Mouse (Mus musculus): ENCODE data around the gene Gga2.

Gga2 gene

GRCm38 (mm10) chr7:122020667-122021354 lies at the start of gene Gga2:
Gga2 (minus strand) TSS chr7:122021222.
- DNase-seq: peak; percentile 87

- peak; percentile 48 for DNase-seq
Observed at GRCm38 (mm10) chr7:122067517-122068381, 46.7 kb upstream of the Gga2 start.

- peak; percentile 96 for DNase-seq
Observed at GRCm38 (mm10) chr7:122066945-122067516, 46.0 kb upstream of the Gga2 start, which contains the start of the genes Ubfd1 and Ears2. Ubfd1 (plus strand) TSS chr7:122067175. Ears2 (minus strand) TSS chr7:122067263.

- DNase-seq: no peak
Observed at GRCm38 (mm10) chr7:122066102-122066944, 45.3 kb upstream of the Gga2 start.

GRCm38 (mm10) chr7:122065656-122066055 lies 44.6 kb upstream of the Gga2 start:
- DNase-seq: no peak

GRCm38 (mm10) chr7:122056633-122057032 lies 35.6 kb upstream of the Gga2 start:
- DNase-seq: no peak

- no peak for DNase-seq
Observed at GRCm38 (mm10) chr7:122050834-122051233, 29.8 kb upstream of the Gga2 start.

- DNase-seq: no peak
Observed at GRCm38 (mm10) chr7:122048191-122048590, 27.2 kb upstream of the Gga2 start.

GRCm38 (mm10) chr7:122046813-122047212 lies 25.8 kb upstream of the Gga2 start:
- DNase-seq: no peak

- no peak for DNase-seq
Observed at GRCm38 (mm10) chr7:122045711-122046110, 24.7 kb upstream of the Gga2 start.

GRCm38 (mm10) chr7:122045181-122045634 lies 24.2 kb upstream of the Gga2 start:
- no peak for DNase-seq

- no peak for DNase-seq
Observed at GRCm38 (mm10) chr7:122044106-122044505, 23.1 kb upstream of the Gga2 start.

GRCm38 (mm10) chr7:122034348-122034747 lies 13.3 kb upstream of the Gga2 start:
- DNase-seq: no peak

GRCm38 (mm10) chr7:122033371-122033770 lies 12.3 kb upstream of the Gga2 start:
- no peak for DNase-seq

- no peak for DNase-seq
Observed at GRCm38 (mm10) chr7:122022131-122022530, 1.1 kb upstream of the Gga2 start.

GRCm38 (mm10) chr7:122020273-122020666 lies 752 bp downstream of the Gga2 start:
- no peak for DNase-seq

GRCm38 (mm10) chr7:122018978-122019377 lies 2.0 kb downstream of the Gga2 start:
- no peak for DNase-seq

GRCm38 (mm10) chr7:122018247-122018646 lies 2.8 kb downstream of the Gga2 start:
- no peak for DNase-seq

GRCm38 (mm10) chr7:122015734-122016133 lies 5.3 kb downstream of the Gga2 start:
- DNase-seq: no peak

GRCm38 (mm10) chr7:122015105-122015504 lies 5.9 kb downstream of the Gga2 start:
- DNase-seq: no peak

GRCm38 (mm10) chr7:122012949-122013348 lies 8.1 kb downstream of the Gga2 start:
- no peak for DNase-seq

- no peak for DNase-seq
Observed at GRCm38 (mm10) chr7:122012370-122012769, 8.7 kb downstream of the Gga2 start.

- DNase-seq: no peak
Observed at GRCm38 (mm10) chr7:122000396-122000795, 20.6 kb downstream of the Gga2 start.

Data from cerebellum, adult 9-10 months (tissue).